Comparison of ENCODE assay signal across 8 mouse cellular contexts in genomic region chr1:158554020-158554505, GRCm38 (mm10).
DNase-seq lines count a peak whose midpoint lies in the region; ATAC-seq and TF ChIP-seq lines count a peak whose summit lies in the region.

No protein-coding gene starts in this region.

- no peak for ATAC-seq in kidney, postnatal 0 days (replicated peaks; ENCODE audit: low FRiP score, low read depth)
- 0 out of 2 replicates have a peak, but pooled peaks have one; percentile 41 for ATAC-seq in neural tube, embryonic 12.5 days (ENCODE audit: low FRiP score, low read depth)

- no peak overlapping the region for H3K4me2 ChIP-seq in kidney, postnatal 0 days (ENCODE audit: low read length)
- H3K4me2 ChIP-seq in neural tube, embryonic 12.5 days (replicated peaks), result no peak overlapping the region; the same call in 1 of the 2 replicates

- no peaks in the 10 kb centered on the region for H3K36me3 ChIP-seq in kidney, postnatal 0 days (ENCODE audit: insufficient read depth, low read length)
- no peaks in the 10 kb centered on the region for H3K36me3 ChIP-seq in forebrain, embryonic 10.5 days (replicated peaks)
- no peaks in the 10 kb centered on the region for H3K36me3 ChIP-seq in neural tube, embryonic 12.5 days

- no peaks in the 10 kb centered on the region for H3K4me1 ChIP-seq in kidney, postnatal 0 days (replicated peaks; ENCODE audit: insufficient read depth, low read length)
- peaks cover 55% of the 10 kb centered on the region for H3K4me1 ChIP-seq in forebrain, embryonic 10.5 days
- H3K4me1 ChIP-seq in neural tube, embryonic 12.5 days, result peaks cover 6% of the 10 kb centered on the region

- no peaks in the 10 kb centered on the region for H3K27me3 ChIP-seq in kidney, postnatal 0 days (ENCODE audit: insufficient read depth, low read length)
- H3K27me3 ChIP-seq in forebrain, embryonic 10.5 days (ENCODE audit: poor library complexity, severe bottlenecking), result peaks cover 15% of the 10 kb centered on the region
- no peaks in the 10 kb centered on the region for H3K27me3 ChIP-seq in neural tube, embryonic 12.5 days (replicated peaks)

- no peak overlapping the region for H3K9ac ChIP-seq in kidney, postnatal 0 days (ENCODE audit: low read depth, low read length)
- H3K9ac ChIP-seq in neural tube, embryonic 12.5 days, result no peak overlapping the region

- DNase-seq in kidney, postnatal 0 days (ENCODE audit: low spot score), result peak; percentile 31
- no peak for DNase-seq in kidney, postnatal 10 days
- peak; percentile 49 for DNase-seq in forebrain, embryonic 10.5 days (ENCODE audit: extremely low spot score, low spot score)
- DNase-seq in layer of hippocampus, adult 11-12 months (ENCODE audit: low spot score), result peak; percentile 19
- no peak for DNase-seq in adrenal gland, postnatal 25 days
- DNase-seq in ovary, postnatal 14 days (ENCODE audit: low spot score), result no peak
- DNase-seq in spleen, postnatal 4 days (ENCODE audit: low spot score in 2 of 2), result no peak

- TF ChIP-seq CTCF in kidney, postnatal 0 days (IDR thresholded peaks at IDR 0.05; ENCODE audit: low read depth), result no peak

- H3K27ac ChIP-seq in kidney, postnatal 0 days, result no peak overlapping the region
- H3K27ac ChIP-seq in forebrain, embryonic 10.5 days, result peak overlapping the region; percentile 71
- H3K27ac ChIP-seq in neural tube, embryonic 12.5 days, result no peak overlapping the region

- 20% methylated on average over 6 of the region's 6 CpGs for WGBS in kidney, postnatal 0 days
- WGBS in forebrain, embryonic 10.5 days, result 3% methylated on average over 6 of the region's 6 CpGs
- 15% methylated on average over 6 of the region's 6 CpGs for WGBS in neural tube, embryonic 12.5 days

- H3K9me3 ChIP-seq in kidney, postnatal 0 days (replicated peaks; ENCODE audit: low read length), result no peaks in the 10 kb centered on the region
- H3K9me3 ChIP-seq in forebrain, embryonic 10.5 days, result no peaks in the 10 kb centered on the region
- no peaks in the 10 kb centered on the region for H3K9me3 ChIP-seq in neural tube, embryonic 12.5 days

- H3K4me3 ChIP-seq in kidney, postnatal 0 days (replicated peaks; ENCODE audit: low read depth, low read length), result no peak overlapping the region
- peak overlapping the region; percentile 27 for H3K4me3 ChIP-seq in forebrain, embryonic 10.5 days
- H3K4me3 ChIP-seq in neural tube, embryonic 12.5 days, result no peak overlapping the region

Comparison
In these comparisons a context has a peak if more than half of its experiments do, and no peak if none do; other contexts are left out.
1. DNase-seq: peak in kidney, postnatal 0 days (single experiment), forebrain, embryonic 10.5 days (single experiment) and layer of hippocampus, adult 11-12 months (single experiment); none in kidney, postnatal 10 days (single experiment), adrenal gland, postnatal 25 days (single experiment), ovary, postnatal 14 days (single experiment) and spleen, postnatal 4 days (0 of 2).